Mouse (Mus musculus): ENCODE data around the gene Hrk.

Hrk gene

DNA sequence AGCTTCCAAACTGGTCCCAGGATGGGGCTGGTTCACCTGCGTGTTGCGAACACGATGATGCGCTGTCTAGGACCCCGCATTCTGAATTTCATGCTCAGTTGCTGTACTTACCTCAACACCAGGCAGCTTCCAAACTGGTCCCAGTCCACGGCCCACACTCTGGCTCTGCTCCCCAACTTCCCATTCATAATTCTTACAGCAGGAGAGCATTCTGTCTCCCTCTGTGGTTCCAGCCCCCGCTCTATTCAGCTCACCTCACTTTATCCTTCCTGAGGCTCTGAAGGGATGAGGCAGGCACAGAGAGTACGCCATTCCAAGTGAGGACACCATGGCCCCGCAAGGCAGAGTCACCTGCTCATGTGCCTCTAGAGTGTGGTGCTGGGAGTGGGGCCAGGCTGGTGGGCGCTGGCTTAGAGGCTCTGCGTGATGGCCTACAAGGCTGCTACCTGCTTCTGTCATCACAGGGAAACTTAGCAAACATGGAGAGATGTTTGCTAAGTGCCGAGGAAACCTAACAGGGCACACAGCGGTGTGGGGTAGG is 65.7 kb downstream of the Hrk start:
- no peak for DNase-seq

DNA sequence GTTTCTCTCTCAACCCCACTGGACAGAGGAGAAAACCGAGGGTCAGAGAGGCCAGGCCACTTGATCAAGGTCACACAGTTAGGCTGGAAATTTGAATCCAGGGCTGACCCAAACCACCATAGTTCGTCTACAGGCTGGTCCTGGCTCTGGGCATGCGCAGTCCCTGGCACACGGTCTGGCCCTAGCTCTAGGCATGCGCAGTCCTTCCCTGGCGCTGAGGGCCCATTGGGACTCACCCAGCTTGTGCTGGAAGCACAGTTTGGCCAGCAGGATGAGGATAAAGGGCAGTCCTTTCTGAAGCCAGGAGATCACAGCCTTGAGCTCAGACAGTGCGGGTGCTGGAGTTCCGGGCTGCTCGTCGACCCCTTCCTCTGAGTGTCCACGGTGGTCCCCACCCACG is 72.4 kb downstream of the Hrk start:
- peak; percentile 76 for DNase-seq

All from cerebellum, adult 9-10 months (tissue).